Mouse (Mus musculus): Measurements from ENCODE around the gene Chst2. TPM values are rescaled to one million over a fixed set of nuclear protein-coding genes. Genes with fewer than 3 reads are reported as not detected.
A peak's percentile ranks its signal among the peaks of the same experiment; 100 is the strongest.

Chst2 gene
- polyA plus RNA-seq, 1 experiment from 2014 or later = 0.61 TPM

DNA sequence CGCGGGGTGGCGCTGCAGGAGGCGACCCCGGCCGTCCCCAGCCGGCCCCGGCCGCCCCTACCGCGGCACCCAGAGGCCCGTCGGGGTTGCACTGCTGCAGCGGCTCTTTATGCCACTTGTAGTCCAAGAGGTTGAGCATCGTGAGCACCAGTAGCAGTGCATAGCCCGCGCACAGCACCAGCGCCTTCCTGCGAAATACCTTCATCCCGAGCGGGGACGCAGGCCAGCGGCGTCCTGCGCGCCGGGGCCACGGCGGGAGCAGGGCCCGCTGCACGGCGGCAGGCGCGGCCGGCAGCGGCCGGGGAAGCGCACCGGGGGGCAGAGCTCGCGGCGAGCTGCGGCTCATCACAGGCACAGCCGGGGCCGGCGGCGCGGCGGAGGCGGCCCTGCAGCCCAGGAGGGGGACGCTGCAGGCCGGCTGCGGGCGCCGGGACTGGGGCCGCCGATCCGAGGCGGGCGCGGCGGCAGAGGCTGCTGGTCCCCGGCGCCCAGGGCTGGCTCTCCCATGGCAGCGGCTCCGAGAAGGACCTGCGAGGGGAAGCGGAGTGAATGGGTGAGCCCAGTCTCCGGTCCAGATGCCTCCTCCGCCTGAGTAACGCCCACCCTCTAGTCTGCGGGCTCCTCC is 464 bp downstream of the Chst2 start:
- H3K9me3 ChIP-seq (replicated peaks) = no peaks in the 10 kb centered on the region
- under 1% methylated on average over 60 of the region's 72 CpGs for WGBS (ENCODE audit: insufficient replicate concordance)
- ATAC-seq = peak; percentile 23; the same call in 1 of the 2 replicates
- H3K4me3 ChIP-seq = peak overlapping the region; percentile 53
- H3K27me3 ChIP-seq (replicated peaks) = peaks cover 71% of the 10 kb centered on the region
- peak overlapping the region; percentile 12 for H3K9ac ChIP-seq
- no peaks in the 10 kb centered on the region for H3K36me3 ChIP-seq
- peak overlapping the region; percentile 69 for H3K4me2 ChIP-seq
- H3K27ac ChIP-seq = no peak overlapping the region
- peaks cover 8% of the 10 kb centered on the region; the same call in 1 of the 2 replicates for H3K4me1 ChIP-seq

- peaks cover 8% of the 10 kb centered on the region; the same call in 1 of the 2 replicates for H3K4me1 ChIP-seq
- ATAC-seq = peak; percentile 38; the same call in 1 of the 2 replicates
- peaks cover 67% of the 10 kb centered on the region for H3K27me3 ChIP-seq (replicated peaks)
- no peak overlapping the region for H3K27ac ChIP-seq
- no peaks in the 10 kb centered on the region for H3K36me3 ChIP-seq
- H3K4me3 ChIP-seq = peak overlapping the region; percentile 53
- 3% methylated on average over 30 of the region's 30 CpGs for WGBS (ENCODE audit: insufficient replicate concordance)
- H3K9ac ChIP-seq = 0 out of 2 replicates have a peak overlapping the region, but pooled peaks have one; percentile 12
- H3K4me2 ChIP-seq = peak overlapping the region; percentile 69
- H3K9me3 ChIP-seq (replicated peaks) = no peaks in the 10 kb centered on the region
Observed at GRCm38 (mm10) chr9:95405511-95405945, 994 bp downstream of the Chst2 start.

DNA sequence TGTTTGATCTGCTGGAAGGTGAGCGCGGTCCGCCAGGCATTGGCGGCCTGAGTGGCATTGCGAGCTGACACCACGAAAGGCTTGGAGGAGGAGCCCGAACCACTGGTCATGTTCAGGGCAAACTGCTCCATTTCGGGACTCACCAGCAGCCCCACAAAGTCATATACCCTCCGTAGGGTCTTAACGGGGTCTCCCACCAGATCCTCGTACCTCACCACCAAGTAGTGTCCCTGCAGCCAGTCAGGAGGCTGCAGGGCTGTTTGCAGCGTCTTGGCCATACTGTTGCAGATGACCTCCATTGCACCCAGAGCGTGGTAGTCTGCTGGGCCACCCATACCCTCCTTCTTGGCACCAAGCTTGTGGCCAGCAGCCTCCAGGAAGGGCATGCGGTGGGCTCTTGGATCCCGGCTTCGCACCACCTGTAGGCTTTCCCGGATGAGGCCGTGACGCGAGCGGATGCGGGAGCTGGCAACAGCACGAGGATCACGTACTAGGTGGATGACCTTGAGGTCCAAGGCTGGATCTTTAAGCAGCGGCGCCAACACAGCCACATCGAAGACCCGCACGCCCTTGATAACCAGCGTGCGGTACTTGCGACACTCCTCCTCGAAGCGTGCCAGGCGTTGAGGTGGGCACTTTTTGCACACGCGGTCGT is 1.6 kb downstream of the Chst2 start:
- Histone ChIP-seq H3K27me3 (replicated peaks) (peaks cover 67% of the 10 kb centered on the region), H3K9me3 (replicated peaks) (no peaks in the 10 kb centered on the region), H3K27ac (no peak overlapping the region), H3K4me1 (peaks cover 8% of the 10 kb centered on the region; the same call in 1 of the 2 replicates), H3K9ac (no peak overlapping the region), H3K36me3 (no peaks in the 10 kb centered on the region), H3K4me3 (peak overlapping the region; percentile 53), H3K4me2 (peak overlapping the region; percentile 69)
- ATAC-seq = no peak
- WGBS (ENCODE audit: insufficient replicate concordance) = 60% methylated on average over 38 of the region's 38 CpGs

DNA sequence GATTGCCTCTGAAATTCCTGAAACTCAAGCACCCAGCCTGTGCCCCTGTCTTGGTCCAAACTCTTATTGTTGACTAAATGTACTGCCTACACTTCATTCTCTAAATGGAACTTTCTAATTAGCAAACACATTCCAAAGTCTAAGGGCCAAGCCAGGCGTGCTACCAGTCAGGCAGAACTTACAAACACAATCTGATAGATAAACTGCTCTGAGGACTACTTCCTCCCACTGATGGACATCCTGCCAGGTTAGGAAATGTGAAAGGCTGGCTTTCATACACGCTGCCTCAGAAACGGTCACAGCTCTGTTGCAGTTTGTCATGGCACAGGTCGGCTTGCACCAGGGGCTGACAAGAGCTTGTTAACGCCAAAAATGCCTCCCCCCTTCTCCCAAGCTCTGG is 4.8 kb downstream of the Chst2 start:
- 26% methylated on average over 5 of the region's 5 CpGs for WGBS (ENCODE audit: insufficient replicate concordance)
- Histone ChIP-seq H3K9me3 (replicated peaks) (no peaks in the 10 kb centered on the region), H3K27me3 (replicated peaks) (peaks cover 43% of the 10 kb centered on the region), H3K27ac (no peak overlapping the region), H3K4me3 (no peak overlapping the region), H3K4me1 (peaks cover 8% of the 10 kb centered on the region; the same call in 1 of the 2 replicates), H3K4me2 (no peak overlapping the region), H3K36me3 (no peaks in the 10 kb centered on the region), H3K9ac (no peak overlapping the region)
- no peak for ATAC-seq

- Histone ChIP-seq H3K4me2 (no peak overlapping the region), H3K36me3 (no peaks in the 10 kb centered on the region), H3K27me3 (replicated peaks) (no peaks in the 10 kb centered on the region), H3K4me1 (no peaks in the 10 kb centered on the region), H3K27ac (no peak overlapping the region), H3K9ac (no peak overlapping the region), H3K4me3 (no peak overlapping the region), H3K9me3 (replicated peaks) (no peaks in the 10 kb centered on the region)
- ATAC-seq = no peak
- WGBS (ENCODE audit: insufficient replicate concordance) = 50% methylated on average over 1 of the region's 1 CpGs
Observed at GRCm38 (mm10) chr9:95392011-95392410, 14.5 kb downstream of the Chst2 start.

- Histone ChIP-seq H3K27me3 (replicated peaks) (no peaks in the 10 kb centered on the region), H3K36me3 (no peaks in the 10 kb centered on the region), H3K9ac (no peak overlapping the region), H3K4me1 (no peaks in the 10 kb centered on the region), H3K27ac (no peak overlapping the region), H3K4me2 (no peak overlapping the region), H3K9me3 (replicated peaks) (no peaks in the 10 kb centered on the region), H3K4me3 (no peak overlapping the region)
- WGBS (ENCODE audit: insufficient replicate concordance) = 79% methylated on average over 3 of the region's 3 CpGs
- ATAC-seq = no peak
Observed at GRCm38 (mm10) chr9:95389956-95390355, 16.6 kb downstream of the Chst2 start.

- Histone ChIP-seq H3K9ac (no peak overlapping the region), H3K4me2 (no peak overlapping the region), H3K4me3 (no peak overlapping the region), H3K36me3 (no peaks in the 10 kb centered on the region), H3K27me3 (replicated peaks) (no peaks in the 10 kb centered on the region), H3K4me1 (no peaks in the 10 kb centered on the region), H3K9me3 (replicated peaks) (no peaks in the 10 kb centered on the region), H3K27ac (no peak overlapping the region)
- WGBS (ENCODE audit: insufficient replicate concordance) = 71% methylated on average over 8 of the region's 8 CpGs
- ATAC-seq = no peak
Observed at GRCm38 (mm10) chr9:95387881-95388380, 18.6 kb downstream of the Chst2 start.

DNA sequence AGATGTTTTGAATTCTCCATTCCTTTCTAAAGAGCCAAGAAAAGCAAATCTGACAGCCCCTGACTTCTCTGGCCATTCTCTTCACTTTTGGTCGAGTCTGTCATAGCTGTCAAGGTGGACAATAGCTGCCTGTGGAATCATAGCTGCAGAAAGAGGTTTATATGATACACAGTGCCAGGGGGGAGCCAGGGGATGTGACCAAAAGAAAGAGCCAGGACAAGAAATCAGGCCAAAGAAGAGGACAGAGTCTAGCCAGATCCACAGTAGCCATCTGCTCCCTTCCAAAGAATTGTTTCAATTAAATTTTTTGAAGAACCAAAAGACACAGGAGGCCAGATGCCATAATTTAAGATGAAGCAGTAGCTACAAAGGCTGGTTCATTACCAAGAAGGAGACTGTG is 30.6 kb downstream of the Chst2 start:
- Histone ChIP-seq H3K27ac (no peak overlapping the region), H3K27me3 (replicated peaks) (no peaks in the 10 kb centered on the region), H3K4me3 (no peak overlapping the region), H3K4me1 (no peaks in the 10 kb centered on the region), H3K36me3 (no peaks in the 10 kb centered on the region), H3K9me3 (replicated peaks) (no peaks in the 10 kb centered on the region), H3K4me2 (no peak overlapping the region), H3K9ac (no peak overlapping the region)
- ATAC-seq = no peak
- WGBS (ENCODE audit: insufficient replicate concordance) = 32% methylated on average over 1 of the region's 1 CpGs

DNA sequence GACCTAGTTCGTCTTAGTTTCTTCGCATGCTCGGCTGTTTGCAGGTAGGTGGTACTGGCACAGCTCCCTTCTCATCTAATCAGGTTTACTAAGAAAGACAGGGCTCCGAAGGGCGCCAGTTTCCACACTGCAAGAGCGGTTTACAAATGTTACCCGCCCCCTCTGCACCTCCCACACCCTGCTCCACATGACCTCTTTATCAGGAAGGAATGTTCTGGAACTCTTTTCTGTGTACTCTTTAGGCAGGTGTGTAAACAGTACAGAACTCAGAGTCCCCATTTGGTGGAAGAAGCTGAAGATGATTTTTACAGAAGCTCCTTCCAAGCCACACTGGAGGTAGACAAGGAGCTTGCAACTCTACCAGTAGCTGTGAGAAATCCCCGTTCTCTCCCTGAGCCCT is 31.2 kb downstream of the Chst2 start:
- Histone ChIP-seq H3K9me3 (replicated peaks) (no peaks in the 10 kb centered on the region), H3K27ac (no peak overlapping the region), H3K4me3 (no peak overlapping the region), H3K36me3 (no peaks in the 10 kb centered on the region), H3K9ac (no peak overlapping the region), H3K4me2 (no peak overlapping the region), H3K4me1 (no peaks in the 10 kb centered on the region), H3K27me3 (replicated peaks) (no peaks in the 10 kb centered on the region)
- WGBS (ENCODE audit: insufficient replicate concordance) = 63% methylated on average over 8 of the region's 8 CpGs
- no peak for ATAC-seq

DNA sequence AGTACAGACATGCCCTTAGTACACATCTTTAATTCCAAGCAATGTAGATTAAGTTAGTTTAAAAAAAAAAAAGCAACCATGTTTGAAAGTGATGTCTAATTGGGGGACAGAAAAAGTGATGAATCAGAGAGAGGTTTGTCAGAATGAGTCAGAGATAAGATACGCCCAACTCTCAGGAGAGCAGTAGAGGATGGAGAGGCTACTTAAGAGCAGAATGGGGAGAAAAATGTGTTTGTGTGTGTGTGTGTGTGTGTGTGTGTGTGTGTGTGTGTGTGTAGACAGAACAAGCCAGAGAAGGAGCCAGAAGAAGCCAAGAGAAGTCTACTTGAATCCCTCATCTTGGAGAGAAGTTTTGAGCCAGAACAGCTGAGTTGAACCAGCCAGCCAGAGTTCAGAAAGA is 32.8 kb downstream of the Chst2 start:
- H3K27me3 ChIP-seq (replicated peaks) = no peaks in the 10 kb centered on the region
- WGBS (ENCODE audit: insufficient replicate concordance) = 59% methylated on average over 1 of the region's 1 CpGs
- no peaks in the 10 kb centered on the region for H3K36me3 ChIP-seq
- no peak overlapping the region for H3K27ac ChIP-seq
- no peak overlapping the region for H3K4me2 ChIP-seq
- no peak overlapping the region for H3K9ac ChIP-seq
- H3K9me3 ChIP-seq (replicated peaks) = no peaks in the 10 kb centered on the region
- ATAC-seq = no peak
- H3K4me3 ChIP-seq = no peak overlapping the region
- no peaks in the 10 kb centered on the region for H3K4me1 ChIP-seq

DNA sequence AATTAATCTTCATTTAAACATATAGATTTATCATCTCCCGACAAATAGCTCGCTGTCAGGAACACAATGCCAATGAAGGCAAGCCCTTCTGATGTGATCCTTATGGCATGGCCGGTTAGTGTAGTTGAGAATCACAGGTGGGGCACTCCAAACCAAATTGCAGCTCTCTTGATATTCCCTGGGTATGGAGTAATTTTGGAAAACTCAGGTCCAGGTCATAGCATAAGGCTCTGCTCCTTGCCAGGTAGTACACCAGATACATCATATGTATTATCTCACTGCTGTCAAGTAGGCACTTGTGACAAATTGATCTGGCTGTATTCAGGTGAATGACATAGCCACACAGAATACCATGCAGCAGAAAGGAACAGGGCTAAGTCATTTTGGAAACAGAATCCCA is 40.6 kb downstream of the Chst2 start:
- Histone ChIP-seq H3K4me2 (no peak overlapping the region), H3K4me3 (no peak overlapping the region), H3K9ac (no peak overlapping the region), H3K27ac (no peak overlapping the region), H3K27me3 (replicated peaks) (no peaks in the 10 kb centered on the region), H3K4me1 (no peaks in the 10 kb centered on the region), H3K9me3 (replicated peaks) (no peaks in the 10 kb centered on the region), H3K36me3 (no peaks in the 10 kb centered on the region)
- ATAC-seq = no peak
- 65% methylated on average over 3 of the region's 3 CpGs for WGBS (ENCODE audit: insufficient replicate concordance)

- no peak for ATAC-seq
- H3K9me3 ChIP-seq (replicated peaks) = no peaks in the 10 kb centered on the region
- H3K36me3 ChIP-seq = no peaks in the 10 kb centered on the region
- no peak overlapping the region for H3K9ac ChIP-seq
- H3K4me2 ChIP-seq = no peak overlapping the region
- H3K27me3 ChIP-seq (replicated peaks) = no peaks in the 10 kb centered on the region
- H3K27ac ChIP-seq = no peak overlapping the region
- no peak overlapping the region for H3K4me3 ChIP-seq
- 44% methylated on average over 5 of the region's 5 CpGs for WGBS (ENCODE audit: insufficient replicate concordance)
- H3K4me1 ChIP-seq = no peaks in the 10 kb centered on the region
Observed at GRCm38 (mm10) chr9:95353829-95354391, 52.6 kb downstream of the Chst2 start.

All from liver, embryonic 12.5 days (tissue).